Comparison of ENCODE assay signal across 10 mouse cellular contexts in the genomic region with DNA sequence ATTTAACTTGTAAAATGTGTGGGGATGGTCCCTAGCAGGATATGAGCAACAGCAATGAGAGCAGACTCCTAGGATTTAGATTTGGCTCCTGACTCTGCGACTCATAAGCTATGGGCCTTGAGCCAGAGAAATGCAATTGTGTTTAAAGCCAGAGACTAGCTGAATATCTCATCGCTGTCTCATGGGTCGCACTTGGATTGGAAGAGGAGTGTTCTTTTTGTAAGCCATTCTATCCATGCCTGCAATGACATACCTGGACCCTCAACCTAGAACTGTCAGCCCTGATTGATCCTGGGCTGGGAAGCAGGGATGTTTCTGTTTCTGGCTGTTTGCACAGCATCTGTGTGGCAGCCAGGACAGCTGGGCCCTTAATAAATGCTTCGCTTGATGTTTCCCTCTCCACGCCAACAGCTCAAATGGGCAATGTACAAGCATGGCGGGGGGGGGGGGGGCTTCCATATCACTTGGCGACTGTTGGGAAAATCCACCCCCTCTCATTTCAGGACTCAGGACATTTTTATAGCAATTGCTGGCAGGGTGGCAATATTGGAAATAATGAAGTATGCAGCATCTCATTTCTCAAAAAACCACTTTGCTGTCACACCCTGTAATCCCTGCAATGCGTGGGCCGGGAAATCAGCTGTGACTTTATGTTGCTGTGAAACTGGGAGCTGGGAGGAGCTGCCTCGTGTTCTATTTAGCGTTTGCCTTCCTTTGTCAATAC.
DNase-seq lines count a peak whose midpoint lies in the region; ATAC-seq and TF ChIP-seq lines count a peak whose summit lies in the region.
"Had no signal": no experiment of that assay in that cellular context is flagged by ENCODE, and none has a peak within 500 bp of the region (broad histone marks: within the 10 kb centered on the region; RNA-seq: fewer than 3 reads in every experiment).

No protein-coding gene starts in this region.

- intact Hi-C loops in left cerebral cortex, postnatal 14 days (cut with DNase I) = no loop called here

- H3K27ac ChIP-seq in lung, embryonic 14.5 days (ENCODE audit: low read depth) = no peak overlapping the region

- H3K4me1 ChIP-seq in lung, embryonic 14.5 days (ENCODE audit: insufficient read depth) = no peaks in the 10 kb centered on the region
- H3K4me1 ChIP-seq: megakaryocyte, embryonic 14.5 days had no signal

- 70% methylated on average over 11 of the region's 11 CpGs for WGBS in lung, embryonic 14.5 days

- TF ChIP-seq CTCF in lung, embryonic 14.5 days (IDR thresholded peaks at IDR 0.05; ENCODE audit: low read depth) = no peak

- no peak overlapping the region for H3K4me2 ChIP-seq in lung, embryonic 14.5 days

- DNase-seq in lung, embryonic 14.5 days = peak; percentile 8
- no peak for DNase-seq in lung, postnatal 4 days
- DNase-seq in frontal cortex, postnatal 14 days (ENCODE audit: low spot score in 2 of 2) = peak; percentile 13 to 47
- DNase-seq in left cerebral cortex, postnatal 14 days (ENCODE audit: low spot score in 2 of 2) = peak; percentile 62 to 67
- peak; percentile 37 for DNase-seq in right cerebral cortex, postnatal 25 days
- DNase-seq in thymus, postnatal 36 days = no peak
- DNase-seq in adrenal gland, postnatal 4 days (ENCODE audit: low spot score in 2 of 2) = no peak
- DNase-seq: kidney, postnatal 14 days had no signal

- no peak for ATAC-seq in lung, embryonic 14.5 days (ENCODE audit: insufficient read depth)
- no peak for ATAC-seq in megakaryocyte-erythroid progenitor cell, adult 5-6 weeks (replicated peaks; ENCODE audit: low FRiP score, low TSS enrichment, poor library complexity, severe bottlenecking)

- H3K36me3 ChIP-seq in lung, embryonic 14.5 days (ENCODE audit: insufficient read depth) = no peaks in the 10 kb centered on the region

- no peaks in the 10 kb centered on the region for H3K9me3 ChIP-seq in lung, embryonic 14.5 days (ENCODE audit: low read depth, low read length)
- H3K9me3 ChIP-seq: megakaryocyte, embryonic 14.5 days had no signal

- H3K9ac ChIP-seq in lung, embryonic 14.5 days = no peak overlapping the region

- H3K27me3 ChIP-seq in lung, embryonic 14.5 days (ENCODE audit: insufficient read depth, low read length) = no peaks in the 10 kb centered on the region
- H3K27me3 ChIP-seq: megakaryocyte, embryonic 14.5 days had no signal

- no peak overlapping the region for H3K4me3 ChIP-seq in lung, embryonic 14.5 days (ENCODE audit: low read depth, low read length)
- H3K4me3 ChIP-seq: megakaryocyte, embryonic 14.5 days had no signal

Comparison
In these comparisons a context has a peak if more than half of its experiments do, and no peak if none do; other contexts are left out.
1. DNase-seq: peak in lung, embryonic 14.5 days (single experiment), frontal cortex, postnatal 14 days (2 of 2), left cerebral cortex, postnatal 14 days (2 of 2) and right cerebral cortex, postnatal 25 days (single experiment); none in lung, postnatal 4 days (0 of 2), thymus, postnatal 36 days (0 of 2) and adrenal gland, postnatal 4 days (0 of 2).